ENCODE assay signal across 25 mouse cellular contexts in genomic region chr10:41214083-41214482, GRCm38 (mm10).
DNase-seq lines count a peak whose midpoint lies in the region; ATAC-seq and TF ChIP-seq lines count a peak whose summit lies in the region.
"Had no signal": no experiment of that assay in that cellular context is flagged by ENCODE, and none has a peak within 500 bp of the region (broad histone marks: within the 10 kb centered on the region; RNA-seq: fewer than 3 reads in every experiment).

No protein-coding gene starts in this region.

- H3K79me2 ChIP-seq in MEL (ENCODE audit: control insufficient read depth, insufficient read depth, low read length, poor library complexity) = no peaks in the 10 kb centered on the region

- no peak overlapping the region; the same call in 1 of the 2 replicates for H3K27ac ChIP-seq in MEL (ENCODE audit: control insufficient read depth, low read depth, low read length)
- H3K27ac ChIP-seq in liver, embryonic 12.5 days = peak overlapping the region; percentile 83
- H3K27ac ChIP-seq in liver, embryonic 15.5 days (replicated peaks) = peak overlapping the region; percentile 83
- H3K27ac ChIP-seq in forebrain, embryonic 10.5 days = no peak overlapping the region
- H3K27ac ChIP-seq: forebrain, embryonic 13.5 days; gastrocnemius, adult 2 months; heart, embryonic 15.5 days; hindbrain, embryonic 10.5 days; hindbrain, embryonic 13.5 days had no signal

- TF ChIP-seq EP300 in MEL (IDR thresholded peaks at IDR 0.05; ENCODE audit: low read depth in 1 of 2, low read length in 2 of 2) = peak in 1 of 2 experiments; percentile 56; a peak in 2 of 4 replicates

- H3K36me3 ChIP-seq in MEL (ENCODE audit: control insufficient read depth in 1 of 2, insufficient read depth in 2 of 2, low read length in 2 of 2) = peaks cover 0 to 27% of the 10 kb centered on the region in 2 experiments; a peak in 2 of 4 replicates
- H3K36me3 ChIP-seq in liver, embryonic 12.5 days = no peaks in the 10 kb centered on the region
- no peaks in the 10 kb centered on the region for H3K36me3 ChIP-seq in liver, embryonic 15.5 days (replicated peaks)
- no peaks in the 10 kb centered on the region for H3K36me3 ChIP-seq in forebrain, embryonic 10.5 days (replicated peaks)
- H3K36me3 ChIP-seq: heart, embryonic 15.5 days; hindbrain, embryonic 10.5 days had no signal

- H3K9ac ChIP-seq in MEL (ENCODE audit: control insufficient read depth, low read depth, low read length, poor library complexity, severe bottlenecking) = no peak overlapping the region
- H3K9ac ChIP-seq in liver, embryonic 12.5 days = peak overlapping the region; percentile 60; the same call in 1 of the 2 replicates
- H3K9ac ChIP-seq in liver, embryonic 15.5 days = peak overlapping the region; percentile 4; the same call in 1 of the 2 replicates
- H3K9ac ChIP-seq: forebrain, embryonic 13.5 days; heart, embryonic 12.5 days; heart, embryonic 15.5 days; hindbrain, embryonic 13.5 days had no signal

- DNase-seq in MEL (ENCODE audit: low read depth, low spot score) = peak; percentile 48
- DNase-seq in forebrain, embryonic 10.5 days (ENCODE audit: extremely low spot score, low spot score) = no peak
- DNase-seq in frontal cortex, adult 2 months (ENCODE audit: extremely low spot score in 1 of 2, low spot score in 1 of 2) = no peak
- DNase-seq in cerebellum, adult 18-20 months = no peak
- DNase-seq: adrenal gland, adult 2 months; adrenal gland, postnatal 14 days; cerebellum, adult 11-12 months; cerebellum, adult 9-10 months; cerebellum, postnatal 14 days; gastrocnemius, adult 2 months; gastrocnemius, postnatal 14 days; heart, adult 18-20 months; heart, postnatal 10 days; heart, postnatal 36 days had no signal

- 46% methylated on average over 3 of the region's 3 CpGs for WGBS in liver, embryonic 12.5 days (ENCODE audit: insufficient replicate concordance)
- 30% methylated on average over 3 of the region's 3 CpGs for WGBS in liver, embryonic 15.5 days (ENCODE audit: insufficient replicate concordance)
- 85% methylated on average over 3 of the region's 3 CpGs for WGBS in forebrain, embryonic 10.5 days

- no peak overlapping the region for H3K4me3 ChIP-seq in MEL (ENCODE audit: control insufficient read depth in 1 of 2, insufficient read depth in 1 of 2, low read depth in 2 of 2, low read length in 2 of 2)
- no peak overlapping the region for H3K4me3 ChIP-seq in liver, embryonic 12.5 days
- H3K4me3 ChIP-seq in liver, embryonic 15.5 days (replicated peaks) = no peak overlapping the region
- H3K4me3 ChIP-seq in forebrain, embryonic 10.5 days = no peak overlapping the region
- H3K4me3 ChIP-seq: forebrain, embryonic 13.5 days; gastrocnemius, adult 2 months; heart, embryonic 12.5 days; heart, embryonic 15.5 days; hindbrain, embryonic 10.5 days; hindbrain, embryonic 13.5 days had no signal

- H3K27me3 ChIP-seq in MEL (ENCODE audit: control insufficient read depth in 1 of 2, insufficient read depth in 2 of 2, low read length in 2 of 2) = no peaks in the 10 kb centered on the region
- no peaks in the 10 kb centered on the region for H3K27me3 ChIP-seq in liver, embryonic 12.5 days (replicated peaks)
- H3K27me3 ChIP-seq in liver, embryonic 15.5 days = no peaks in the 10 kb centered on the region
- H3K27me3 ChIP-seq in forebrain, embryonic 10.5 days (ENCODE audit: poor library complexity, severe bottlenecking) = no peaks in the 10 kb centered on the region
- H3K27me3 ChIP-seq: forebrain, embryonic 13.5 days; heart, embryonic 12.5 days; heart, embryonic 15.5 days; hindbrain, embryonic 13.5 days had no signal

- no peaks in the 10 kb centered on the region for H3K9me3 ChIP-seq in MEL (replicated peaks; ENCODE audit: insufficient read depth, low read length)
- no peaks in the 10 kb centered on the region for H3K9me3 ChIP-seq in liver, embryonic 12.5 days (replicated peaks)
- H3K9me3 ChIP-seq in liver, embryonic 15.5 days (replicated peaks) = no peaks in the 10 kb centered on the region
- H3K9me3 ChIP-seq in forebrain, embryonic 10.5 days = no peaks in the 10 kb centered on the region
- H3K9me3 ChIP-seq: forebrain, embryonic 13.5 days; heart, embryonic 12.5 days; heart, embryonic 15.5 days; hindbrain, embryonic 10.5 days; hindbrain, embryonic 13.5 days had no signal

- peak overlapping the region; percentile 45 for H3K4me2 ChIP-seq in liver, embryonic 12.5 days
- H3K4me2 ChIP-seq in liver, embryonic 15.5 days = peak overlapping the region; percentile 48
- H3K4me2 ChIP-seq: forebrain, embryonic 13.5 days; heart, embryonic 12.5 days; heart, embryonic 15.5 days; hindbrain, embryonic 13.5 days had no signal

- peak; percentile 43; the same call in 1 of the 2 replicates for ATAC-seq in erythroid progenitor cell, adult 5-6 weeks (replicated peaks; ENCODE audit: low FRiP score, poor library complexity, severe bottlenecking)
- ATAC-seq in liver, embryonic 12.5 days = peak; percentile 58
- peak; percentile 51 for ATAC-seq in liver, embryonic 15.5 days (ENCODE audit: insufficient read depth)
- ATAC-seq in granulocyte monocyte progenitor cell, adult 5-6 weeks (replicated peaks; ENCODE audit: poor library complexity, severe bottlenecking) = no peak
- ATAC-seq: forebrain, embryonic 13.5 days; forebrain, embryonic 16.5 days; hindbrain, embryonic 16.5 days had no signal

- TF ChIP-seq RAD21 in MEL (IDR thresholded peaks at IDR 0.05; ENCODE audit: low read depth, low read length) = no peak

- TF ChIP-seq CTCF in MEL (IDR thresholded peaks at IDR 0.05 in 2 of 3, conservative IDR thresholded peaks at IDR 0.05 in 1 of 3; ENCODE audit: control insufficient read depth in 1 of 3, insufficient read depth in 1 of 3, low read depth in 2 of 3, low read length in 3 of 3, poor library complexity in 1 of 3, severe bottlenecking in 1 of 3) = no peak

- no peak for TF ChIP-seq POLR2A in MEL (IDR thresholded peaks at IDR 0.05; ENCODE audit: control insufficient read depth in 1 of 2, insufficient read depth in 1 of 2, low read depth in 1 of 2, low read length in 2 of 2, poor library complexity in 1 of 2)

- peaks cover 14 to 20% of the 10 kb centered on the region in 2 experiments for H3K4me1 ChIP-seq in MEL (ENCODE audit: control insufficient read depth in 1 of 2, insufficient read depth in 2 of 2, low read length in 2 of 2)
- peaks cover 65% of the 10 kb centered on the region for H3K4me1 ChIP-seq in liver, embryonic 12.5 days
- peaks cover 56% of the 10 kb centered on the region for H3K4me1 ChIP-seq in liver, embryonic 15.5 days (replicated peaks)
- peaks cover 9% of the 10 kb centered on the region; the same call in 1 of the 2 replicates for H3K4me1 ChIP-seq in forebrain, embryonic 10.5 days
- H3K4me1 ChIP-seq: forebrain, embryonic 13.5 days; heart, embryonic 12.5 days; heart, embryonic 15.5 days had no signal

TF ChIP-seq in MEL, 35 proteins besides CTCF, POLR2A, EP300 and RAD21:
- TF ChIP-seq TCF12 (IDR thresholded peaks at IDR 0.05; ENCODE audit: low read depth, low read length) (0 out of 2 replicates have a peak, but pooled peaks have one; percentile 16), CHD2 (IDR thresholded peaks at IDR 0.05; ENCODE audit: low read length) (no peak), UBTF (IDR thresholded peaks at IDR 0.05; ENCODE audit: borderline replicate concordance, insufficient read depth, low read depth, low read length) (no peak), HCFC1 (IDR thresholded peaks at IDR 0.05; ENCODE audit: low read depth, low read length) (no peak), MEF2A (IDR thresholded peaks at IDR 0.05; ENCODE audit: extremely low read depth, insufficient replicate concordance, low read depth, low read length, poor library complexity, severe bottlenecking) (no peak)
TF ChIP-seq in MEL: peak in this region for 1.

Comparison
In these comparisons a context has a peak if more than half of its experiments do, and no peak if none do; other contexts are left out.
1. H3K27ac ChIP-seq: peak in liver, embryonic 12.5 days (single experiment) and liver, embryonic 15.5 days (single experiment); none in MEL (single experiment) and forebrain, embryonic 10.5 days (single experiment).